Comparison of ENCODE assay signal across 8 mouse cellular contexts in genomic region chr9:101472101-101473073, GRCm38 (mm10).
DNase-seq lines count a peak whose midpoint lies in the region; ATAC-seq and TF ChIP-seq lines count a peak whose summit lies in the region.

No protein-coding gene starts in this region.

- no peaks in the 10 kb centered on the region for H3K27me3 ChIP-seq in heart, embryonic 15.5 days

- H3K4me2 ChIP-seq in heart, embryonic 15.5 days: no peak overlapping the region

- peak overlapping the region; percentile 27 for H3K27ac ChIP-seq in heart, embryonic 15.5 days

- H3K9ac ChIP-seq in heart, embryonic 15.5 days: no peak overlapping the region

- TF ChIP-seq CTCF in lung, adult 2 months (IDR thresholded peaks at IDR 0.05; ENCODE audit: insufficient read depth, low read length): no peak

- 36% methylated on average over 8 of the region's 8 CpGs for WGBS in lung, adult 2 months
- WGBS in heart, embryonic 15.5 days: 22% methylated on average over 8 of the region's 8 CpGs

- H3K4me3 ChIP-seq in lung, adult 2 months (replicated peaks; ENCODE audit: extremely low read depth, low read depth, low read length): no peak overlapping the region
- H3K4me3 ChIP-seq in heart, embryonic 15.5 days: no peak overlapping the region

- no peak for TF ChIP-seq POLR2A in lung, adult 2 months (IDR thresholded peaks at IDR 0.05; ENCODE audit: borderline replicate concordance, extremely low read depth, low read depth, low read length)

- peak; percentile 6 to 27 for DNase-seq in lung, adult 18-20 months
- no peak for DNase-seq in lung, adult 2 months
- peak; percentile 83 for DNase-seq in embryo, embryonic 11 days
- DNase-seq in lung, postnatal 14 days: peak; percentile 5
- DNase-seq in right cerebral cortex, postnatal 25 days: peak; percentile 11
- DNase-seq in spleen, adult 18-20 months: no peak
- DNase-seq in spleen, postnatal 4 days (ENCODE audit: low spot score in 2 of 2): no peak

- H3K4me1 ChIP-seq in lung, adult 2 months (ENCODE audit: control insufficient read depth, insufficient read depth, low read length): peaks cover 2% of the 10 kb centered on the region; the same call in 1 of the 2 replicates
- peaks cover 16% of the 10 kb centered on the region for H3K4me1 ChIP-seq in heart, embryonic 15.5 days (replicated peaks)

- H3K36me3 ChIP-seq in heart, embryonic 15.5 days: no peaks in the 10 kb centered on the region

- no peaks in the 10 kb centered on the region for H3K9me3 ChIP-seq in heart, embryonic 15.5 days (replicated peaks)

- ATAC-seq in heart, embryonic 15.5 days (replicated peaks; ENCODE audit: insufficient number of reproducible peaks, insufficient read depth, low FRiP score, low read depth): peak; percentile 60; the same call in 1 of the 2 replicates

Comparison
In these comparisons a context has a peak if more than half of its experiments do, and no peak if none do; other contexts are left out.
1. DNase-seq: peak in lung, adult 18-20 months (2 of 2), embryo, embryonic 11 days (single experiment), lung, postnatal 14 days (single experiment) and right cerebral cortex, postnatal 25 days (single experiment); none in lung, adult 2 months (single experiment), spleen, adult 18-20 months (0 of 2) and spleen, postnatal 4 days (0 of 2).